22 mouse cellular contexts compared by ENCODE assay signal in genomic region chr7:82557111-82557510, GRCm38 (mm10).
A peak's percentile ranks its signal among the peaks of the same experiment; 100 is the strongest.
DNase-seq lines count a peak whose midpoint lies in the region; ATAC-seq and TF ChIP-seq lines count a peak whose summit lies in the region.
"Had no signal": no experiment of that assay in that cellular context is flagged by ENCODE, and none has a peak within 500 bp of the region (broad histone marks: within the 10 kb centered on the region; RNA-seq: fewer than 3 reads in every experiment).

No protein-coding gene starts in this region.

- no peak for ATAC-seq in heart, embryonic 14.5 days (ENCODE audit: insufficient number of reproducible peaks, insufficient read depth, low FRiP score, low read depth)
- ATAC-seq: inflammation-experienced regulatory T-cells, adult 6 months; midbrain, embryonic 13.5 days had no signal

- no peak overlapping the region for H3K4me3 ChIP-seq in cerebellum, adult 2 months (replicated peaks; ENCODE audit: insufficient read depth, low read depth, low read length)
- H3K4me3 ChIP-seq in heart, embryonic 14.5 days (ENCODE audit: control insufficient read depth in 1 of 2, insufficient read depth in 1 of 2, low read depth in 1 of 2, low read length in 2 of 2) = no peak overlapping the region
- H3K4me3 ChIP-seq in left cerebral cortex, adult 2 months = no peak overlapping the region
- H3K4me3 ChIP-seq: embryonic facial prominence, embryonic 15.5 days; layer of hippocampus, adult 2 months; limb, embryonic 13.5 days; lung, embryonic 15.5 days; midbrain, embryonic 13.5 days; neural tube, embryonic 13.5 days had no signal

- peak; percentile 36 to 53 for DNase-seq in cerebellum, postnatal 10 days
- no peak for DNase-seq in cerebellum, adult 2 months
- no peak for DNase-seq in heart, adult 8-10 months (ENCODE audit: low spot score)
- DNase-seq in left cerebral cortex, postnatal 25 days (ENCODE audit: low spot score in 2 of 2) = peak; percentile 7 to 22
- DNase-seq in left cerebral cortex, adult 2 months (ENCODE audit: extremely low spot score in 1 of 2, low spot score in 2 of 2) = no peak
- DNase-seq in right cerebral cortex, postnatal 4 days = peak; percentile 21
- DNase-seq in right cerebral cortex, postnatal 14 days = no peak
- DNase-seq: adrenal gland, adult 2 months; cerebellum, adult 9-10 months; kidney, adult 2 months; kidney, postnatal 10 days; thymus, postnatal 14 days had no signal

- no peaks in the 10 kb centered on the region for H3K27me3 ChIP-seq in cerebellum, adult 2 months (ENCODE audit: control insufficient read depth, insufficient read depth, low read length)
- H3K27me3 ChIP-seq in heart, embryonic 14.5 days (ENCODE audit: control insufficient read depth, insufficient read depth, low read length) = no peaks in the 10 kb centered on the region
- H3K27me3 ChIP-seq: embryonic facial prominence, embryonic 15.5 days; limb, embryonic 13.5 days; lung, embryonic 15.5 days; midbrain, embryonic 13.5 days; neural tube, embryonic 13.5 days had no signal

- intact Hi-C loops in left cerebral cortex, postnatal 25 days (cut with DNase I) = no loop called here
- intact Hi-C loops in left cerebral cortex, adult 2 months (cut with DNase I) = no loop called here

- peaks cover 5% of the 10 kb centered on the region; the same call in 1 of the 2 replicates for H3K9me3 ChIP-seq in heart, embryonic 14.5 days (ENCODE audit: control insufficient read depth, low read length)
- H3K9me3 ChIP-seq: embryonic facial prominence, embryonic 15.5 days; lung, embryonic 15.5 days; midbrain, embryonic 13.5 days had no signal

- H3K27ac ChIP-seq in cerebellum, adult 2 months (ENCODE audit: insufficient read depth, low read length) = no peak overlapping the region
- H3K27ac ChIP-seq in heart, embryonic 14.5 days (replicated peaks in 1 of 2; ENCODE audit: control insufficient read depth in 1 of 2, insufficient read depth in 1 of 2, low read depth in 2 of 2, low read length in 2 of 2) = no peak overlapping the region
- no peak overlapping the region for H3K27ac ChIP-seq in left cerebral cortex, adult 2 months
- H3K27ac ChIP-seq: embryonic facial prominence, embryonic 15.5 days; layer of hippocampus, adult 2 months; liver, embryonic 14.5 days; lung, embryonic 15.5 days; midbrain, embryonic 13.5 days; neural tube, embryonic 13.5 days; stomach, postnatal 0 days had no signal

- H3K9ac ChIP-seq in heart, embryonic 14.5 days (ENCODE audit: low read length) = no peak overlapping the region
- H3K9ac ChIP-seq: embryonic facial prominence, embryonic 15.5 days; limb, embryonic 13.5 days; liver, embryonic 14.5 days; lung, embryonic 15.5 days; midbrain, embryonic 13.5 days; neural tube, embryonic 13.5 days had no signal

- no peak for TF ChIP-seq POLR2A in cerebellum, adult 2 months (IDR thresholded peaks at IDR 0.05; ENCODE audit: borderline replicate concordance, insufficient read depth, low read length)

- no peaks in the 10 kb centered on the region for H3K4me1 ChIP-seq in cerebellum, adult 2 months (ENCODE audit: control insufficient read depth, insufficient read depth, low read length)
- H3K4me1 ChIP-seq in heart, embryonic 14.5 days (ENCODE audit: control insufficient read depth in 2 of 2, insufficient read depth in 2 of 2, low read length in 2 of 2) = peaks cover 0 to 5% of the 10 kb centered on the region in 2 experiments; a peak in 1 of 4 replicates
- H3K4me1 ChIP-seq: lung, embryonic 15.5 days; midbrain, embryonic 13.5 days; neural tube, embryonic 13.5 days had no signal

- 28% methylated on average over 11 of the region's 11 CpGs for WGBS in cerebellum, adult 2 months
- WGBS in heart, embryonic 14.5 days = 48% methylated on average over 11 of the region's 11 CpGs

- peak overlapping the region; percentile 11; the same call in 1 of the 2 replicates for H3K4me2 ChIP-seq in heart, embryonic 14.5 days (ENCODE audit: low read length)
- H3K4me2 ChIP-seq: embryonic facial prominence, embryonic 15.5 days; limb, embryonic 13.5 days; lung, embryonic 15.5 days; midbrain, embryonic 13.5 days; neural tube, embryonic 13.5 days had no signal

- TF ChIP-seq CTCF in cerebellum, adult 2 months (IDR thresholded peaks at IDR 0.05; ENCODE audit: borderline replicate concordance, insufficient read depth, low read depth, low read length) = no peak
- TF ChIP-seq CTCF in left cerebral cortex, adult 2 months (IDR thresholded peaks at IDR 0.05) = no peak

- no peaks in the 10 kb centered on the region for H3K36me3 ChIP-seq in heart, embryonic 14.5 days (ENCODE audit: control insufficient read depth, insufficient read depth, low read length)
- H3K36me3 ChIP-seq: embryonic facial prominence, embryonic 15.5 days; limb, embryonic 13.5 days; lung, embryonic 15.5 days; midbrain, embryonic 13.5 days; neural tube, embryonic 13.5 days had no signal

Comparison
In these comparisons a context has a peak if more than half of its experiments do, and no peak if none do; other contexts are left out.
1. DNase-seq: peak in cerebellum, postnatal 10 days (2 of 2), left cerebral cortex, postnatal 25 days (2 of 2) and right cerebral cortex, postnatal 4 days (single experiment); none in cerebellum, adult 2 months (0 of 2), heart, adult 8-10 months (single experiment), left cerebral cortex, adult 2 months (0 of 2) and right cerebral cortex, postnatal 14 days (single experiment).